Mouse (Mus musculus): ENCODE measurements around the gene Cobll1. TPM values are rescaled to one million over a fixed set of nuclear protein-coding genes. Genes with fewer than 3 reads are reported as not detected.
"Not testable (repeated sequence)": the region's sequence is repeated elsewhere in the genome, so short reads cannot be mapped to it uniquely, and the experiment has no call there.

The Cobll1 gene
- polyA plus RNA-seq, 1 experiment = 8.5 TPM

GRCm38 (mm10) chr2:65266576-65267299 is 27.5 kb upstream of the Cobll1 start:
- Histone ChIP-seq H3K27ac (ENCODE audit: insufficient read depth, low read length) (no peak overlapping the region), H3K4me1 (ENCODE audit: control insufficient read depth, insufficient read depth, low read length) (no peaks in the 10 kb centered on the region), H3K4me3 (ENCODE audit: insufficient read depth, low read length) (no peak overlapping the region)
- no peak for TF ChIP-seq POLR2A (IDR thresholded peaks at IDR 0.05; ENCODE audit: extremely low read depth, insufficient read depth, low read length)
- no peak for TF ChIP-seq CTCF (IDR thresholded peaks at IDR 0.05; ENCODE audit: extremely low read depth, insufficient read depth, low read length)

GRCm38 (mm10) chr2:65262251-65262650 is 23.0 kb upstream of the Cobll1 start:
- no peak overlapping the region for H3K27ac ChIP-seq (ENCODE audit: insufficient read depth, low read length)
- H3K4me1 ChIP-seq (ENCODE audit: control insufficient read depth, insufficient read depth, low read length) = no peaks in the 10 kb centered on the region
- TF ChIP-seq POLR2A (IDR thresholded peaks at IDR 0.05; ENCODE audit: extremely low read depth, insufficient read depth, low read length) (no peak), CTCF (IDR thresholded peaks at IDR 0.05; ENCODE audit: extremely low read depth, insufficient read depth, low read length) (no peak)
- no peak overlapping the region for H3K4me3 ChIP-seq (ENCODE audit: insufficient read depth, low read length)

- H3K27ac ChIP-seq (ENCODE audit: insufficient read depth, low read length); H3K4me3 ChIP-seq (ENCODE audit: insufficient read depth, low read length); H3K4me1 ChIP-seq (ENCODE audit: control insufficient read depth, insufficient read depth, low read length): not testable (repeated sequence)
Measured at GRCm38 (mm10) chr2:65260828-65261227, 21.6 kb upstream of the Cobll1 start.

- TF ChIP-seq POLR2A (IDR thresholded peaks at IDR 0.05; ENCODE audit: extremely low read depth, insufficient read depth, low read length) = no peak
- TF ChIP-seq CTCF (IDR thresholded peaks at IDR 0.05; ENCODE audit: extremely low read depth, insufficient read depth, low read length) = no peak
- Histone ChIP-seq H3K4me3 (ENCODE audit: insufficient read depth, low read length) (no peak overlapping the region), H3K27ac (ENCODE audit: insufficient read depth, low read length) (no peak overlapping the region), H3K4me1 (ENCODE audit: control insufficient read depth, insufficient read depth, low read length) (no peaks in the 10 kb centered on the region)
Measured at GRCm38 (mm10) chr2:65260400-65260799, 21.2 kb upstream of the Cobll1 start.

- H3K27ac ChIP-seq (ENCODE audit: insufficient read depth, low read length) = no peak overlapping the region
- no peak for TF ChIP-seq CTCF (IDR thresholded peaks at IDR 0.05; ENCODE audit: extremely low read depth, insufficient read depth, low read length)
Measured at GRCm38 (mm10) chr2:65257446-65257845, 18.2 kb upstream of the Cobll1 start.

DNA sequence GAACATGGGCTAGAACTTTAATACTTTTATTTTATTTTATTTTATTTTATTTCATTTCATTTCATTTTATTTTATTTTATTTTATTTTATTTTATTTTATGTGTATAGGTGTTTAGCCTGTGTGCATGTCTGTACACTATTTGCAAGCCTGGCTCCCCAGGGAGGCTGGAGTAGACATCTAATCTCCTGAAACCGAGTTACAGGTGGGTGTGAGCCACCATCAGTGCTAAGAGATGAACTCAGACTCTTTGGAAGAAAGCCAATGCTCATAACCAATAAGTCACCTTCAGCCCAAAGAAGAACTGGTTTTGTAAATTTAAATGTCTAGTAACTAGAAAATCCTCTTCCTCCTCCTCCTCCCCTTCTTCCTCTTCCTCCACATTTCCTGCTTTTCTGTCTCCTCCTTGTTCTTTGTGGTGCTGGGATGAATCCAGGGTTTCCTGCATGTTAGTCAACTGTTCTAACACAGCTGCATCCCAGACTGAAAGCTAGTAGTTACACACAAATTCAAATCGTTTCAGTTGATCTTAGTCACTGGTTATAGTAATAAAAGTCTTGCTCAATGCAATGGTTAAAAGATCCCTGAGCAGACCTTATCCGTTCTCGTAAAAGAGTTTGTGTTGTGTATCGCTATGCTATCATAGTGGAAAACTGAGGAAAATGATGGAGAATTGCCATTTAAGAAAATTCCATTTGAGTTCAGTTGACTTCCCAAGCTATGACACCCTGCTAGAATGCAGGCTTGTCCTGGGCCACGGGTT is 17.5 kb upstream of the Cobll1 start:
- no peak overlapping the region for H3K27ac ChIP-seq (ENCODE audit: insufficient read depth, low read length)
- H3K4me3 ChIP-seq (ENCODE audit: insufficient read depth, low read length) = no peak overlapping the region
- TF ChIP-seq POLR2A (IDR thresholded peaks at IDR 0.05; ENCODE audit: extremely low read depth, insufficient read depth, low read length) = no peak
- TF ChIP-seq CTCF (IDR thresholded peaks at IDR 0.05; ENCODE audit: extremely low read depth, insufficient read depth, low read length) = no peak
- H3K4me1 ChIP-seq (ENCODE audit: control insufficient read depth, insufficient read depth, low read length) = no peaks in the 10 kb centered on the region

More at GRCm38 (mm10) chr2:65257446-65257845, 18.2 kb upstream of the Cobll1 start:
- H3K4me3 ChIP-seq (ENCODE audit: insufficient read depth, low read length) = no peak overlapping the region
- H3K4me1 ChIP-seq (ENCODE audit: control insufficient read depth, insufficient read depth, low read length) = no peaks in the 10 kb centered on the region

DNA sequence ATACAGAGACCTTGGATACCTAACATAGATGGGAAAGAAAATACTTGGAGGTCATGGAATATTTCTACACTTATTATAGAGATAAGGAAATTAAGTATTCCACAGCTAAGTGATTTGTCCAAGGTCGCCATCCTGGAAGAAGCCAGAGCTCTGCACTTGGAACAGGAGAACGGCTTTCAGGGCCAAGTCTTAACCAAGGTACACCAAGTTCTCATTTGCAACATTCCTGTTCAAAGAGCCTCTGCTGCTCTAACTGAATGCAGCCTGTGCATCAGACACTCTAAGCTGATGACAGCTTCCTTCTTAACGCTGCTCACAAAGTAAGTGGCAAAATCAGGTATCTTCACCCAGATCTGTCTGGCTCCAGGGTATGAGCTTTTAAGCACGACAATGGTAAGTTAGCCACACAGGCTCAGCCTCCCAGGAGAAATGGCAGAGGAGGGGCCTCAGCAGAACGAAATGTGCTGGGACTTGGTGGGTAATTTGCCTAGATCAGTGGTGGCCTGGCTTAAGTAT is 11.4 kb upstream of the Cobll1 start:
- TF ChIP-seq POLR2A (IDR thresholded peaks at IDR 0.05; ENCODE audit: extremely low read depth, insufficient read depth, low read length) (no peak), CTCF (IDR thresholded peaks at IDR 0.05; ENCODE audit: extremely low read depth, insufficient read depth, low read length) (no peak)
- H3K4me3 ChIP-seq (ENCODE audit: insufficient read depth, low read length) = no peak overlapping the region

DNA sequence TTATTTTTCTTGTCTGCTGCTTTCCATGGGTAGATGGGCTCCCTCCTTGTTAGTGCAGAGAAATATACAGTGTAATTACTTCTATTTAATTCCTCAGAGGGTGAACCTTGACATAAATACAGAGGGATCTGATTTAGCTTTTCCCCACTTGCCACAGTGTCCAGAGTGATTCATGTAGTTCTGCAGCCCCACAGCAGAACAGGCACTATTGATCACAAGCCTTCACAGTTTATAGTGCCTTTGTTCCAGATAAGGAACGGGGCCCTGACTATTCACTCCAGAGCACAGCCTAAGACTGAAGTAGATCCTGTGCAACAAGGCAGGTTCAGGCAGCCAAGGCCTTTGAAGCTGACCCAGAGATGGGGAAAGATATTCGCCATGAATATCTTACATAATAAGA is 10.4 kb upstream of the Cobll1 start:
- H3K27ac ChIP-seq (ENCODE audit: insufficient read depth, low read length) = no peak overlapping the region
- H3K4me1 ChIP-seq (ENCODE audit: control insufficient read depth, insufficient read depth, low read length) = no peaks in the 10 kb centered on the region
- H3K4me3 ChIP-seq (ENCODE audit: insufficient read depth, low read length) = no peak overlapping the region
- no peak for TF ChIP-seq POLR2A (IDR thresholded peaks at IDR 0.05; ENCODE audit: extremely low read depth, insufficient read depth, low read length)
- TF ChIP-seq CTCF (IDR thresholded peaks at IDR 0.05; ENCODE audit: extremely low read depth, insufficient read depth, low read length) = no peak

More for the DNA sequence above, 11.4 kb upstream of the Cobll1 start:
- Histone ChIP-seq H3K4me1 (ENCODE audit: control insufficient read depth, insufficient read depth, low read length) (no peaks in the 10 kb centered on the region), H3K27ac (ENCODE audit: insufficient read depth, low read length) (no peak overlapping the region)

DNA sequence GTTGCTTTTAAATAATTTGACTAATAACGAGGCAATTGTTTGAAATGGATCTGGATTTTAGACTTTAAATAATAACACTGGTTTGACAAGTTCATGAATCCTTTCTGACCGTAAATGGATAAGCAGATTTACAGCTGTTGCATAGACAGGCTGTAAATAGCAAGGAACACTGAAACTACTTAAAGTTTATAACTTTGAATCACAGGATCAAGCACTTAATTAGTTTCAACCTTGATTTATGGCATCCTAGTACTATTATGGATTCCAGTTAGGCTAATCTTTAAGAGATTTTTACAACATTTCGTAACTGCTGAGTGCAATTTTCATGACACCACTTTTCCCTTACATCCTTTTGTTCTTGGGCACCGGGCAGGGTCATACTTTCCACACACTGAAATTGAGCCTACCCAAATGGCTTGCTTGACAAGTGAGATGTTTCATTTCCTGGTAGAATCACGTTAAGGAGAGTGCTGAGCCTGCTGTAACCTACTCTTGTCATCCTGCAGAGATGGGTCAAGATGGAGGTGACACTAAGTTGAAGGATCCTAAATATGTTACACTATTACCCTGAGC is 1.1 kb upstream of the Cobll1 start:
- H3K27ac ChIP-seq (ENCODE audit: insufficient read depth, low read length) = no peak overlapping the region
- H3K4me3 ChIP-seq (ENCODE audit: insufficient read depth, low read length) = no peak overlapping the region
- no peak for TF ChIP-seq POLR2A (IDR thresholded peaks at IDR 0.05; ENCODE audit: extremely low read depth, insufficient read depth, low read length)
- TF ChIP-seq CTCF (IDR thresholded peaks at IDR 0.05; ENCODE audit: extremely low read depth, insufficient read depth, low read length) = no peak
- H3K4me1 ChIP-seq (ENCODE audit: control insufficient read depth, insufficient read depth, low read length) = no peaks in the 10 kb centered on the region
